Mouse (Mus musculus) kidney, embryonic 14.5 days (tissue): Measurements from ENCODE around the gene Ssu2. TPM values are rescaled to one million over a fixed set of nuclear protein-coding genes. Genes with fewer than 3 reads are reported as not detected.

ENCODE experiments used
- ATAC-seq: fragments of 200-750 bp; cut with Nextera tagmentation; 2 replicates; pipeline ENCODE4 v1.8.0; 2017; ENCODE audit warnings: moderate number of reproducible peaks, mild to moderate bottlenecking, moderate TSS enrichment, moderate library complexity; ENCODE audit not compliant: low FRiP score, low TSS enrichment
- H3K27ac ChIP-seq: fragments of 300-500 bp; sonication (generic); 2 replicates; pipeline ENCODE4 v1.5.1; 2014; ENCODE audit warnings: low read depth, mild to moderate bottlenecking, low read length, moderate library complexity, mixed read lengths
- H3K27me3 ChIP-seq: fragments of 300-500 bp; sonication (generic); 2 replicates; pipeline ENCODE4 v1.6.1; 2014; ENCODE audit warnings: mild to moderate bottlenecking, low read length; ENCODE audit not compliant: control insufficient read depth, insufficient read depth
- H3K36me3 ChIP-seq: fragments of 300-500 bp; sonication (generic); 2 replicates; pipeline ENCODE4 v1.6.1; 2014; ENCODE audit warnings: low read length, mixed read lengths; ENCODE audit not compliant: control insufficient read depth, insufficient read depth
- H3K4me1 ChIP-seq: fragments of 300-500 bp; sonication (generic); 2 replicates; pipeline ENCODE4 v1.6.1; 2014; ENCODE audit warnings: low read length, mixed read lengths; ENCODE audit not compliant: control insufficient read depth, insufficient read depth
- H3K4me2 ChIP-seq: fragments of 300-500 bp; sonication (generic); replicated peaks from 2 replicates; pipeline ENCODE4 v1.6.1; 2014; ENCODE audit warnings: low read depth, mild to moderate bottlenecking, low read length
- H3K4me3 ChIP-seq: fragments of 300-500 bp; sonication (generic); 2 replicates; pipeline ENCODE4 v1.5.1; 2014; ENCODE audit warnings: mild to moderate bottlenecking, low read length
- H3K9ac ChIP-seq: fragments of 300-500 bp; sonication (generic); 2 replicates; pipeline ENCODE4 v1.6.1; 2014; ENCODE audit warnings: low read depth, mild to moderate bottlenecking, low read length, moderate library complexity
- H3K9me3 ChIP-seq: fragments of 300-500 bp; sonication (generic); 2 replicates; pipeline ENCODE4 v1.6.1; 2016; ENCODE audit warnings: low read length; ENCODE audit not compliant: control insufficient read depth
- WGBS: fragments of 180-500 bp; shearing (Covaris S2); extraction: QIAGEN DNeasy Blood & Tissue Kit; methylation state at CpG from one replicate; pipeline ENCODE4 v1.1.7; 2014; 5-methylcytosine and 5-hydroxymethylcytosine counted together
- polyA plus RNA-seq: library from polyadenylated mRNA; unstranded; fragments of >200 nt; fragmentation: Nextera tagmentation; extraction: Ambion mirVana; gene quantifications from 2 replicates; pipeline ENCODE4 v1.2.1, GENCODE M21; 2014

Ssu2 gene
- 3.2 and 3.7 TPM in 2 replicates for polyA plus RNA-seq

GRCm38 (mm10) chr6:112387947-112388346 lies at the start of gene Ssu2:
Gene Ssu2, minus strand, starts transcription at chr6:112388023.
- H3K27me3 ChIP-seq: no peaks in the 10 kb centered on the region
- H3K9ac ChIP-seq: no peak within 1 kb of the TSS
- H3K9me3 ChIP-seq: no peaks in the 10 kb centered on the region
- no peak within 1 kb of the TSS for H3K4me2 ChIP-seq
- H3K27ac ChIP-seq: no peak within 1 kb of the TSS
- H3K4me3 ChIP-seq: no peak within 1 kb of the TSS
- H3K36me3 ChIP-seq: no peaks in the 10 kb centered on the region
- ATAC-seq: no peak
- H3K4me1 ChIP-seq: no peaks in the 10 kb centered on the region
- 78% methylated on average over 9 of the region's 9 CpGs for WGBS

GRCm38 (mm10) chr6:112426018-112426732 lies 38.4 kb upstream of the Ssu2 start:
- no peak for ATAC-seq
- WGBS: 68% methylated on average over 6 of the region's 6 CpGs
- Histone ChIP-seq H3K9ac (no peak overlapping the region), H3K4me1 (no peaks in the 10 kb centered on the region), H3K9me3 (peaks cover 4% of the 10 kb centered on the region; the same call in 1 of the 2 replicates), H3K27me3 (no peaks in the 10 kb centered on the region), H3K36me3 (no peaks in the 10 kb centered on the region), H3K27ac (no peak overlapping the region), H3K4me3 (no peak overlapping the region), H3K4me2 (no peak overlapping the region)

DNA sequence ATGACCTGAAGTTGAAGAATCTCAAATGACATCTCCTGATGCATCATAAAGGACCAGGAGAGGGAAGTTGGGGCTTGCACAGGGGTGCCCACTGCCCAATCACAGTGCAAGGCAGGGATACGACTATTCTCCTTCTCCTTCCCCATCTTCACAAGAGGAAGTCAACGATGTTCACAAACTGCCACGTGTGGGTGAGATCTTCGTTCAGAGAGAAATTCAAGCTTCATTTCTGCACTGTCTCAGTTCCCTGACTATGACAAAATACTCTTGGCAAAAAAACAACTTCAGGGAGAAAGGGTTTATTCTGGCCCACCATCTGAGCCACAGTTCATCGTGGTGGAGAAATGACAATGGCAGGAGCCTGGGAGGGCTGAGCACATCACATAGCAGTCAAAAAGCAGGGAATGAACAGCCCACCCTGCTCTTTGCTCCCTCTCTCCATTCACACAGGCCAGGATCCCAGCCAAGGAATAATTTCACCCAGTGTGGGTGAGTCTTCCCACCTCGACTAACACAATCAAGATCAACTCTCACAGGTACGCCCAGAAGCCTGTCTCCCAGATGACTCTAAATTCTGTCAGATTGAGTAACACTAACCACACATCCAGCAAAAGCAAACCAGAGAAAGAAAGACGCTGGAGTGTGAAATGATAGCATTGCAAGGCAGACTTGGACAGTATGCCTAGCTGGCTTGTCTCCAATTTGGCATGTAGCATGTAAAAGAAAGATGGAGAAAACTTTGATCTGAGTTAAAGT lies 36.1 kb upstream of the Ssu2 start:
- Histone ChIP-seq H3K4me1 (no peaks in the 10 kb centered on the region), H3K4me3 (no peak overlapping the region), H3K4me2 (no peak overlapping the region), H3K9ac (no peak overlapping the region), H3K27ac (no peak overlapping the region), H3K36me3 (no peaks in the 10 kb centered on the region), H3K27me3 (no peaks in the 10 kb centered on the region), H3K9me3 (peaks cover 4% of the 10 kb centered on the region; the same call in 1 of the 2 replicates)
- no peak for ATAC-seq
- 78% methylated on average over 8 of the region's 8 CpGs for WGBS

DNA sequence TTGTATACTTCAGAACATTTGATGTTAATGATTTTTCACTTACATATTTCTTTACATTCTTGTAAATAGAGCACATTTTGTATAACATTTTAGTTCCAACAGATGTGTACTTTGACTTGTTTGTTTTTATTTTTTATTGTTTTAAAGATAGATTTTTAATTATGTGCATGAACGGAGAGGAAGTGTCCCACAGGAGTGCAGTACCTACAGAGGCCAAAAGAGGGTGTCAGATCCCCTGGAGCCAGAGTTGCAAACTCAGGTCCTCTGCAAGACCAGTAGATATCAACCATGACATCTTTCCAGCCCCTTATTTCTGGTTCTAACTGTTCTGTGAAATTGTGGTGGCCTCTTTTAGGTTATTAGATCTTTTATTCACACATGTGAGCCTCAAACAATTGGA lies 33.1 kb upstream of the Ssu2 start:
- no peaks in the 10 kb centered on the region for H3K27me3 ChIP-seq
- no peaks in the 10 kb centered on the region for H3K4me1 ChIP-seq
- H3K27ac ChIP-seq: no peak overlapping the region
- H3K9me3 ChIP-seq: peaks cover 4% of the 10 kb centered on the region; the same call in 1 of the 2 replicates
- 100% methylated on average over 1 of the region's 1 CpGs for WGBS
- H3K4me3 ChIP-seq: no peak overlapping the region
- no peak for ATAC-seq
- no peak overlapping the region for H3K4me2 ChIP-seq
- H3K9ac ChIP-seq: no peak overlapping the region
- no peaks in the 10 kb centered on the region for H3K36me3 ChIP-seq

DNA sequence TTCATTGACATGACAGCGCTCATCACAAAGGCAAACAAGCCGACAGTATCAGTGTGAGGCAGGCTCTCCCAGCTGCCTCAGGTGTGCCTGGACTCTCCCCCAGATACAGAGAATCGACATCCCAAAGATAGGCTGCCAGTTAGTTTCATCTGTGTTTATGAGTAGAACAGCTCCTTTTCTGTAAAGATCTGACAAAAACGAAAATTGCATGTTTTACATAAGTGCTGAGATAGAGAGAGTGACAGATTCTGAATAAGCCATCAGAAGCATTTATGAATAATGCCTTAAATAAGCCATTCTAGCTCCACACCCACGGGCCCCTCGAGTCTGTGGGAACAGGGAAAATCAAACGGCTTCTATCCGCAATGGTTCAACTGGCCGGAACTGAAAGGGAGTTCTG lies 31.5 kb upstream of the Ssu2 start:
- H3K4me3 ChIP-seq: no peak overlapping the region
- H3K27ac ChIP-seq: no peak overlapping the region
- H3K4me1 ChIP-seq: no peaks in the 10 kb centered on the region
- H3K27me3 ChIP-seq: no peaks in the 10 kb centered on the region
- no peak for ATAC-seq
- no peaks in the 10 kb centered on the region for H3K36me3 ChIP-seq
- H3K9ac ChIP-seq: no peak overlapping the region
- peaks cover 4% of the 10 kb centered on the region; the same call in 1 of the 2 replicates for H3K9me3 ChIP-seq
- no peak overlapping the region for H3K4me2 ChIP-seq
- WGBS: 80% methylated on average over 9 of the region's 9 CpGs

GRCm38 (mm10) chr6:112404111-112404510 lies 16.3 kb upstream of the Ssu2 start:
- no peak for ATAC-seq
- Histone ChIP-seq H3K9me3 (no peaks in the 10 kb centered on the region), H3K27me3 (no peaks in the 10 kb centered on the region)

DNA sequence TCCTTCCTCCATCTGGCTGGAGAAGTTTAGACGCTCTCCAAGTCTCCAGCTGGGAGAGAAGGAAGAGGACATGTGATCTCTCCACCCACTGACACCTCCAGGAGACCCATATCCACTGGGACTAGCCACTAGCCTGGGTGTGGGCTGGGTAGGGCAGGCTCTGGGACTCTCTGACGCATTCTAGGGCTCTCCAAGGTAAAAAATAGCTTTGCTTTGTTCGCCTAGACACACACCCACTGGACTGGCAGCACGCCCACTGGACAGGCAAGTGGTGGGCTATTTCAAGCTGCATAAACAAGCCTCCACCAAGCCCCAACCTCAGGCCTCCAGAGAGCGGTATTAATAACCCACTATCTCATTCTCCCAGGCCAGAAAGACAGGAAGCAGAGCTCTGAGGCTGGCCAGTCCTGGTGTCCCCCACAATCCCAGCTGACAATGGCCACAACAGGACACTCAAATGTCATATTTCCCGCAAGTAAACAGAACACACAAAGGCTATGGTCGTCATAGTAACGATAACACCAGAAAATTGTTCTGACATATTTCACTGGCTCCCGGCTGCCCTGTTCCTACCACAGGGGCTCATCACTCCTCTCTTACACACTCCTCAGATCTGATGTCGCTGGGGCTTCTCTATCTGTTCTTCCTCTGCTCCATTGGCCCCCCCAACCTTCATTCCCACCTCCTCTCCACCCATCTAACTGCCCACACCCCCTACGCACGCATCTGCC lies 14.3 kb upstream of the Ssu2 start:
- WGBS: 72% methylated on average over 12 of the region's 12 CpGs
- no peaks in the 10 kb centered on the region for H3K36me3 ChIP-seq
- ATAC-seq: peak; percentile 70
- no peaks in the 10 kb centered on the region for H3K4me1 ChIP-seq
- H3K4me3 ChIP-seq: no peak overlapping the region
- H3K27me3 ChIP-seq: no peaks in the 10 kb centered on the region
- H3K4me2 ChIP-seq: no peak overlapping the region
- no peaks in the 10 kb centered on the region for H3K9me3 ChIP-seq
- H3K27ac ChIP-seq: peak overlapping the region; percentile 62; the same call in 1 of the 2 replicates
- H3K9ac ChIP-seq: no peak overlapping the region

More at GRCm38 (mm10) chr6:112404111-112404510, 16.3 kb upstream of the Ssu2 start:
- Histone ChIP-seq H3K9ac (no peak overlapping the region), H3K4me2 (no peak overlapping the region), H3K4me1 (no peaks in the 10 kb centered on the region), H3K36me3 (no peaks in the 10 kb centered on the region), H3K27ac (no peak overlapping the region), H3K4me3 (no peak overlapping the region)
- 77% methylated on average over 5 of the region's 5 CpGs for WGBS

DNA sequence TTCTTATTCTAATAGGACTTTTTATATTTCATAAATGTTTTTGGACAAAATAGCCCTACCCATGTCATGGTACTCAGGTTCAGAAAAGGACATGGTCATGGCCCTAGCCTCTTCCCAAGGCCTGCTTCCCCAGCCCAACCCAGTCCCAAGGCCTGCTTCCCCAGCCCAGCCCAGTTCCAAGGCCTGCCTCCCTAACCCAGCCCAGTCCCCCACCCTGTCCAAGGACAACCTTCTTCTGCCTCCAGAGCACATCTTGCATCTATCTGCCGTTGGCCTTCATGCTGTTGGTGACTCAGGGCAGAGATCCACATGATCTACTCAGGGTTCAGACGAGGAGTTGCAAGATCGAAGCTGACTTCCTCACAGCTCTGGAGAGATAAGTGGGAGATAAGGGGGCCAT lies 9.5 kb upstream of the Ssu2 start:
- no peak overlapping the region for H3K4me3 ChIP-seq

More for the DNA sequence above, 9.5 kb upstream of the Ssu2 start:
- no peaks in the 10 kb centered on the region for H3K36me3 ChIP-seq
- H3K9me3 ChIP-seq: no peaks in the 10 kb centered on the region
- no peak overlapping the region for H3K4me2 ChIP-seq
- WGBS: 76% methylated on average over 3 of the region's 3 CpGs
- no peak overlapping the region for H3K9ac ChIP-seq
- ATAC-seq: no peak
- H3K4me1 ChIP-seq: no peaks in the 10 kb centered on the region
- H3K27ac ChIP-seq: no peak overlapping the region
- no peaks in the 10 kb centered on the region for H3K27me3 ChIP-seq
